Mouse (Mus musculus) spleen, postnatal 4 days (tissue): ENCODE data around the gene Rnf145.

Experiments used
- DNase-seq, 2 experiments: peaks; one replicate each; pipeline ENCODE4 v3.0.0; 2022; ENCODE audit warnings: low spot score in 2 of 2

The Rnf145 gene

DNA sequence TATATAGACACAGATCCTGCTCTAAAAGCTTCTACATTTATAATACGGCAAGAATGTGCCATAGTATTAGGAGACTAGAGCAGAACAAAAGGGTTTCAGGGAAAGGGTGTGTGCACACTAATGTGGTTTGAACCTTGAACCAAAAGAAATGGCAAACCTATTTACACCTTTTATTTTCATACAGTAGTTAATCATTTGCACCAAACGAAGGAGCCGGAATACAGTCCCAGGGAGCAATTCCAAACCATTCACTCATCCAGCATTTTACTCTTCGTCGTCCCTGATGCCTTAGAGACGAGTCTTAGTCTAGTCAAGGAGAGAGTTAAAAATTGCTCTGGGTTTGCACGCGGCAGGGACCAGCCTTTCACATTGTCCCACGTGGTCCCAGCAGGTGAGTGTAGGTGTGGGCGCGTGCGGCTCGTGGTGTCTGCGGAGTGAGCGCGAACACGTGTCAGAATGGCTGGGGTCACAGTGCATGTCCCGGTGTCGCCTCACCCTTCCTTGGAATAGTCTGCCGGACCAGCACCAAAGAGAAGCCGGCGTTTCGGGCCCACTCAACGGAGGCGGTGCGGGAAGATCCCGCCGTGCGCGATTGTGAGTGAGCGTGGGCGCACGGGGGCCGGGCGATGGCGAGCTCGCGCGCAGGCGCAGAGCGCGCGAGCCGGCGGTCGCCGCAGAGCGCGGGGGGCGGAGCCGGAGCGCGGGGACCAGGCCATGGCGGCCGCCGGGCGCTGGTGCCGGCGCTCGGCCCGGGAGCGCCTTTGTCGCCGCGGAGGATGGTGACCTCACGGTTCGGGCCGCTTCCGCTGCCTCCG, at the start of gene Rnf145:
Gene Rnf145 (plus strand): TSS at position 684 of the 815 bp plus-strand sequence.
- peak; percentile 74 to 88 for DNase-seq

DNA sequence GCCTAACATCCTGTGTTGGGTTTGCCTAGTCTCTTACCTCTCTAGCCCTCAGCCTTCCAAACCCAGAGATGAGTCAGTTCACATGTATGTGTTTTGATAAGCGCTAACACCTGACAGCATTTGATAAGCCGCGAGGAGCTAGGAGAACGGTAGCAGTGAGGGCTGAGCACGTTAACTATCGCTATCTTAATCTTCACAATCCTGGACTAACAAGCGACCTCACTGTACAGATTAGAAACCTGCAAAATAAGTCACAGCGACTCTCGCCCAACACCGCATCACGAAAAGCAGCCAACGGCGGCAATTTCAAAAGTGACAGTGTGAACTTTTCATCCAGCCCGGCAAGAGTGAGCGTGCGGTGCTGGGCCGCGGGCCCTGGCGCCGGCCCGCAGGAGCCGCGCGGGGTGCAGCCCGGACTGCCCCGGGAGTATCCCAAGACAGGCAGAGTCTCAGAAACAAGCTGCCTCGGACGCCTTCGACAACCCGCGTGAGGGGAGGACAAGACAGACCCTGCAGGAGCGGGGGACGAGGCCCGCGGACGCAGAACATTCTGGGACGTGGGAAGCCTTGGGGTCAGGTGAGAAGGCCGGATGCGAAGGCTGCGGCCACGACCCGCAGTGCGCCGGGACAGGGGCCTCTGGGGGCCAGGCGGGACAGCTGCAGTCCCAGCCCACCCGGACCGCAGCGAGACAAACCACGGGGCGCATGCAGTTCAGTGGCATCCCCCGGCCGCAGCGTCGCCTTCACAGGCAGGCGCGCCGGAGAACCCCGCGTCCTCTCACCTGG, 48.9 kb upstream of the Rnf145 start:
- DNase-seq, result peak in 1 of 2 experiments; percentile 65

DNA sequence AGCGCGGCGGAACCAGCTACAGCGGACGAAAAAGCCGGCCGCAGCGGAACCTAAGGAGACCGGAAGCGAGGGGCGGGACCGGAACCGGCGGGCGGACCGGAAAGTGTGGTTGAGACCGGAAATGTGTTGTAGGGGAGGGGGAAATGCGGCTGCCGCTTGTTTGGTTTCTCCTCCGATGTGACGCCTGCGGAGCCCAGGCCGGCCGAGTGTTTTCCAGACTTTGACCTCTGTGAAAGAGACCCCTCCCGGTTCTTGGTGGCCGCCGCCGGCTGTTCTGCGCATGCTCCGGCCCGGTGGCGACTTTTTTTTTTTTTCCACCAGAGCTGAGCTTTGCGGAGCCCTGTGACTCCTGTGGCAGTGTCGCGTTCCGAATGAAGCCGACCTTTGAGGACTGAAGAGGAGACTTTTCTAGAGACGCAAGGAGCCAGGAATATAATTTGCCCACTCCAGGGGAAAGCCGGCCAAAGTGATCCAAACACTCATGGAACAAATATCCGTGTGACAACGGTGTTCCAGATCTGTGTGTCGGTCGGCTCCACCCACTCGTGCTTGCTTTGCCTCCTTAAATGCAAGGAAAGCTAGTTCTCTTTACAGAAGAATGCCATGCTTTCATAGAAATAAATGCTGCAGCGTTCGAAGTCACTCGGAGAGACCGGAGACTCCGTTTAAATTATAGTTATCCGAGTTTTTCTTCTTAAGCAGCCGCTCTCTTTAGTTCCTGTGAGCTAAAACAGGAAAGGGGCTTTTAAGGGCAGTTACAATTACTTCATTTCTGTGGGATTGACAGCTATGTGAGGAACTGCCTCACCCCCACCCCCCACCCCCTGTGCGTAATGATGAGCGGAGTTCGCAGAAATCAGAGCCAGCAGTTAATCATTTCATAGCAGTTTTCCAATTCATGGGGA, 48.1 kb upstream of the Rnf145 start, which contains the start of gene Ublcp1:
Gene Ublcp1 (minus strand): TSS at position 67 of the 905 bp plus-strand sequence.
- DNase-seq, result peak; percentile 94 to 97

DNA sequence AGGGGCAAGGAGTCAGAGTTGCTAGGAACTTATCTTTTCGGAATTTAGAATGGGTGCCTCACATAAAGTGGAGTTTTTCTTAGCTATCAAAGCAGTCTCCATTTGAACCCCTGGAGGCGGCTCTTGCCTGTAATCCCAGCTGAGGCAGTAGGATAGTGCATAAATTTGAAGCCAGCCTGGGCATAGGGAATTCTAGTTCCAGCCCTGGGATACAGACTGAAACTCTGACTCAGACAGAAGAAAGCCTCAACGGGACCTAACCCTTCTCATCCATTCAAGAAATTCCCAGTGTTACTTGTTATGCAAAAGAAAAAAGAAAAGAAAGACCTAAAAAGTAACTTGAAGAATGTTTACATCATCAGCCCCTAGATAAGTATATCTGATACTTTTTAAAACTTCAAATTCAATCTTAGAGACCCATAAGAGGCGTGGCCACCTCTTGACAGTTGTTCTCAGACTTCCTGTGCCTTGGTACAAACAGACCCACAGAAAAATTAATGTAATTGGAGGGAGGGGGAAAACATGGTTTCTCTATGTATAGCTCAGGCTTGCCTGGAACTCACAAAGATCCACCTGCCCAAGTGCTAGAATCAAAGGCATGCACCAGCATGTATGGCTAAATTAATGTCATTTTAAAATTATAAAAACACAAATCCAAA, 47.3 kb upstream of the Rnf145 start:
- no peak for DNase-seq

DNA sequence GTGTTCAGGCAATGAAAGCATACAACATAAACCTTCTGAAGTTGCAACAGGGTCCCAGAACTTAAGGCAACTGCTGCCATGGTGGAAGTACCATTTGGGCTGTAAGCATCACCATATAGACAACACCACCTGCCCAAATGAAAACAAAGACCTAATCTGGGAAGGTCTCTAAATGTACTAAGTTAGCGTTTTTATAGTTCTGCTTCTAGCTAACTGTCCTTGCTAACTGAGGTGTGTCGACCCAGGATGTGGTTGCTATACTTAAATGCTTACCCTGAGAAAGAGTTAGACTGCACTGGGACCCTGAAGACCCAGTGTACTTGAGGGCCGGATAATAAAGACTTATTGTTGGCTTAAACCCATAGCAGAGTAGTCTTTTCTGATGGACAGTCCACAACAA, 43.3 kb upstream of the Rnf145 start:
- DNase-seq, result no peak

DNA sequence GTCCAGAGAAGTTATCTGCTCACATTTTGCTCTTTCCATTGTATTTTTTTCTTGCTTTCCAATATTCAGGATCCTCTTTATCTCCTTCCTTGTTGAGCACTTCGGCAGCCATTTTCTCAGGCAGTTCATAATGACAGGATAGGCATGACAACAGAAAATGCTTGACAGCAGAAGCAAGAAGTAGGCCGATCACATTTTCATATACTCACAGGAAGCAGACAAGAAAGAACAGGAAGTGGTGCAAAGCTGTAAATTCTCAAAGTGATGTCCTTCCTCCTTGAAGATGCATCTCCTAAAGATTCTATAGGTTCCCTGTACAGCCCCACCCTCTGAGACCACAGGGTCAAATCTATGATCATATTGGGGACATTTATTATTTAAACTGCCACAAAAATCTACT, 42.3 kb upstream of the Rnf145 start:
- no peak for DNase-seq

DNA sequence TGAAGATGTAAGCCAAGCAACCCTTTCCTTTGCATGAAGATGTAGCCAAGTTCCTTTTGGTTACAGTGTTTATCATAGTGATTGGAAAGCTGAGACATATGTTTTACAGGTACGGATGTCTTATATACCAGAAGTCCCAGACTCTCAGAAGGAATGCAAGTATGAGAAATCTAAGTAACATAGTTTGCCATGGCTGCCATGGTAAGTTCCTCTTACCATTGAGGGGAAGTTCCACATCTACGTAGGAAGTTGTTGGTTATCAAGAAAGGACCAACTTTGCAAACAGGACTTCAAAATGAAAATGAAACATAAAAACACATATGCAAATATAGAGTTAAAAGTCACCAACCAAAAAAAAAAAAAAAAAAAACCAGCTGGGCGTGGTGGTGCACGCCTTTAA, 40.4 kb upstream of the Rnf145 start:
- no peak for DNase-seq

DNA sequence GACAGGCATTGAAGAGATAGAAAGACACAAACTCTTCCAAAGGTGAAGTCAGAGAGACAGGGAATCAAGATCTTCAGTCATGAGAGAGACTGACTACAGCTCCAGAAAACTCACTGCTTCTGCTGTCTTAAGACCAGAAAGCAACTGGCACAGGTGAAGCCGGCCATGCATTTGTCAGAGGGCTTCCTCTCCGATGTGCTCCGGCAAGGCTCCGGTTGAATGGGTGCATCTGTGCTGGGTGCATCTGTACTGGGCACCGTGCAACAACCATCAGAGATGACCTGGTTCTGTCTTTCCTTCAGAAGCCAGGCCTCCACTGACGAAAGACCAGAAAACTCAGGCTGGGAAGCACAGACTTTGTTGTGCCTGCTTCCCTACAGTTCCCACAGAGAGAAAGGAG, 38.5 kb upstream of the Rnf145 start:
- DNase-seq, result no peak

DNA sequence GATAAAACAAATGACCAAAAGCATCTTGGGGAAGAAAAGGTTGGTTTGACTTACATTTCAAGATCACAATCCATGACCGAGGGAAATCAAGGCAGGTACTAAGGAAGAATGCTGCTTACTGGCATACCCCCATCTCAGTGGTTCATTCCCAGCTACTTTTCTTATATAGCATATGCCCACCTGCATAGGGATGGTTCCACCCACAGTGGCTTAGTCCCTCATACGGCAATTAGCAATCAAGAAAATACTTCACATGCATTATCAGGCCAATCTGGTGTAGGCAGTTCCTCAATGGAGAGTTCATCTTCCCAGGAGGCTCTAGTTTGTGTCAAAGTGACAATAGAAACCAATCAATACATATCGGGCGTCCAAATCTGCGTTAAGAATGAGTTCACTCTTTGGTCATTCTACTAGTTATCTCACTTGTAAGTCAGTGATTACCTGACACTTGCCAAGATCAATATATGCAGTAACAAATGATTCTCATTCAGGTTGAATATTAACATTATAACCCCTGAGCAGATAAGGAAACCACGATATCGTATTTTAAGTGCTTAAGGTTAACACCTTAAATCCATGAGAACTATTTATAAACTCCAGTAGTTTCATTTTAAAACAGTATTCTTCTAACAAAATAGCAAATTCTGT, 33.6 kb upstream of the Rnf145 start:
- no peak for DNase-seq

DNA sequence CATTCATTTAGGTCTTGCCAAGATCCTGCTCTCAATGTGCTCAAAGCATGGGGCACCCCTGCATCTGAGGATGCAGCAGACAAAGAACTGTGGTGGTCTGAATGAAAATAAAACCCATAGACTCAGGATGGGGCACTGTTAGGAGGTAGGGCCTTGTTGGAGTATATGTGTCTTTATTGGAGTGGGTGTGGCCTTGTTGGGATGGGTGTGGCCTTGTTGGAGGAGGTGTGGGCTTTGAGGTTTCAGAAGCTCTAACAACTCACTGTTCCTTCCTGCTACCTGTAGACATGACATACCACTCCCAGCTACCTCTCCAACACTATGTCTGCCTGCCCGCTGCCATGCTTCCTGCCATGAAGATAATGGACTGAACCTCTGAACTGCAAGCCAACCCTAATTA, 29.6 kb upstream of the Rnf145 start:
- DNase-seq, result no peak

DNA sequence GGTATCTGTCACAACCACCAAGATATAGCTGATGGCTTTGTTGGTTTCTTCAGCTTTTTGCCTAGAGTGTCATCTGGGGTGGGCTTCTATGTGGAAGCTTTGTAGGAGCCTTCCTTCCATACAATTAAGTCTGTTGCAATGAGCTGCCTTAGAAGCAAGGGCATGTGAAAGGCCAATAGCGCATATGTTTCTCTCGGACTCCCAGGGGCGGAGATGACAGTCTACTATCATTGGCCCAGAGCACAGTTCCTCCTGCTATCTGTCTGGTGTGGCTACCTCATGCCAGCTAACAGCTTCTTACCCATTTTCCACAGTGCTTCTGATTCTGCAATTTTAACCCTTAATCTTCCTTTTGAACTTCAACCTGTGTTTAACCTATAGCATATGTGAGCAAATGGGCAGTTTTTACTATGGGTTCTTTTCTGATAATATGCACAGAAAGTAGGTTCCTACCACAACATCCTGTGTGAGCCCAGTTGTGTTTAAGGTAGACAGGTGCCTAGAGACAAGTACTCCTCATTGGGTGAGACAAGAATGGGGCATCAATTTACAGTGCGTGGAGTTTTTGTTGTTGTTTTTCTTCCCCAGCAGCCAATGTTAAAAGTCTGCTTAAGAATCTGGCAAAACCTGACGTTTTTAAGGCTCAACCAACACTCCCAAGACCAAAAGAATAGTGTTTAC, 24.0 kb upstream of the Rnf145 start:
- DNase-seq, result no peak

DNA sequence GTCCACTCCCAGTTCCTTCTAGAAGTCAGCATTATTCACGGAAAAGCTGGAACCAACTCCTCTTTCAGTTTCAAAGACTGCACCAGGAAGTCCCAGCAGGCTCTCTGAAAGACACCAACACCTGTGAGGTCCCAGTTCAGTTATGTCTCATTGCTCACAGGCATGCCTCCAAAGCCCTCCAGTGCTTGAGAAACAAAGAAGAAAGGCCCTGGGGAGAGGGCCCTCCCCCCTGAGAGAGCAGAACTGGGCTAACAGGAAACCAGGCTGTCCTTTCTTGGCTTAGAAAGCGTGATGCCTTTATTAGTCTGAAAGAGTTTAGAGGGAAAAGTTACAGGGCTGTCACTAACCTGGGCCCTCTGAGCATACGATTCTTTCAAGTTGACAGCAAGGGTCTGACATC, 22.5 kb upstream of the Rnf145 start:
- peak in 1 of 2 experiments; percentile 55 for DNase-seq

DNA sequence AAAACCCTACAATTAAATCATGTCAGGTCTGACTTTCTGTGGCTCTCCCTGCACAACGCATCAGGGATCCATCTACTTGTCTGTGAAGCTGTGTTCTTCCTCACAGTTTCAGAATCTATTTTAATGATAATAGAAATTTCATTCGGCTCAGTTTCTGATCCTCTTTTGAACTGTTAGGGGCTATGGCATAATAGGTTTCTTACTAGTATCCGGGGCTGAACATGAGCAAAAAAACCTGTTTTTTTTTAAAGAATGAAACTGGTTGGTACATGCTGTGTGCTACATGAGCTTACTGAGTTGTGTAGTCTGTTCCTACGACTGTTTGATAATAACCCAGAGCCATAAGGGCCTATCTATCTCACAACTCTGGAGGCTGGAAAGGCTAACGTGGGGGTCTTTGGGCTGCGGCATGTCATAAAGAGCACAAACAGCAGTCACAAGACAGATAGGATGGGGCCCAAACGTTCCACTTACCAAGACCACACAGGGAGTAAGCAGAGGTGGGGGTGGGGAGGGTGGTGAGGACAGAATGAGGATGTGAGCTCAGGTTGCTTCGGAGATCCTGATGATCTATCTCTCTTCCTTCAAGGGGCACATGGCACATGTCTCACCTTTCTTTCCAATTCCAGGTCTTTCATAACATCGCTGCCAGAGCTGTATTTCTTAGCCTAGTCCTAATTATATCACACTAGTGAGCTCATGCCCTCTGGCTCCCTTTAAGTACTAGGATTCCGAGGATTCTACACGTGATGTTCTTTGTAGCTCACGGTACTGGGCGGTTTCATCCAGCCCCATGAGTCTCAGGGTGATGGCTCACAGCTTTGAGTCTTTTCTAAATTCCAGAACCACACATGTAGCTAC, 20.1 kb upstream of the Rnf145 start:
- no peak for DNase-seq

DNA sequence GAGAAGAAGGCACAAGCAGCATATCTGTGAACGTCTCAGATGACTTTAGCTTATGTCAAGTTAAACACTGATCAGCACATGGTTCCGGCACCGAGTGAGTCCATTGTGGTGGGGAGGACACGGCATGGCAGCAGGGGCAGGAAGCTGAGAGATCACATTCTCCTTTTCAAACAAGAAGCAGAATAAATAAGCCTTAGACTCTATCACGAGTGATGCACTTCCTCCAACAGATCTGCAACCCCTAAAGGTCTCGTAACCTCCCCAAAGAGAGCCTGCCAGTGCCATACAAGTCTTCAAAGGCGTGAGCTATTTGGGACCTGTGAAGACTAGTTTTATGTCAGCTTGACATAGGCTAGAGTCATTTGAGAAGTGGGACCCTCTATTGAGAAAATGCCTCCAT, 17.8 kb upstream of the Rnf145 start:
- no peak for DNase-seq

DNA sequence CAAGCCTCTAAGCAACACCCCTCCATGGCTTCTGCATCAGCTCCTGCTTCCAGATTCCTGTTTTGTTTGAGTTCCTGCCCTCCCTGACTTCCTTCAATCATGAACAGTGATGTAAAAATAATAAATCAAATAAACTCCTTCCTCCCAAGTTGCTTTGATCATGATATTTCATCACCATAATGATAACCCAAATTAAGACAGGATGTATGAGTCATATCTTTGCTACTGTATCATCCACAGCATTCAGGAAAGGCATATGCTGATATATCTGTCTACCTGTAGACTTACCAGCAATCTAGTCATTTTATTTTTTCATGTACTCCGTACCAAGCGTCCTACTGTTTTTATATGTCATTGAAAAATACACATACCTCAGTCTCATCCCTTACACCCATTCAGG, 17.3 kb upstream of the Rnf145 start:
- no peak for DNase-seq

DNA sequence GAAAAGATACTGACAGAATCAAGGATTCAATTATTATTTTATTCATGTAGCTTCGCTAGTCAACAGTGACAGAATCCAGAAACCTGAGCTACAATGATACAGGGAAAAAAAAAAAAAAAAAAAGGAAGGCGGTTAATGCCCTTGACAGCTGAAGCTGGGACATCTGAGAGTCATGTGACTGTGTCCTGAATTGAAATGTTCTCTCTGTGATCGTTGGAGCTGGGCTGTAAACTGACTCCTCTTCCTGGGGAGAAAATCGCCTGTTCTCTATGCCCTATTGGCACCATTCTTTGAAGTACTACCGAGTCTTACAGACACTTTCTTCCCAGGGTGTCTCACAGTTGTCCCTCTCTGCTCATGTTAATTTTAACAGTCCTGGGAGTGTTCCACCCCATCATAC, 15.8 kb upstream of the Rnf145 start:
- no peak for DNase-seq

DNA sequence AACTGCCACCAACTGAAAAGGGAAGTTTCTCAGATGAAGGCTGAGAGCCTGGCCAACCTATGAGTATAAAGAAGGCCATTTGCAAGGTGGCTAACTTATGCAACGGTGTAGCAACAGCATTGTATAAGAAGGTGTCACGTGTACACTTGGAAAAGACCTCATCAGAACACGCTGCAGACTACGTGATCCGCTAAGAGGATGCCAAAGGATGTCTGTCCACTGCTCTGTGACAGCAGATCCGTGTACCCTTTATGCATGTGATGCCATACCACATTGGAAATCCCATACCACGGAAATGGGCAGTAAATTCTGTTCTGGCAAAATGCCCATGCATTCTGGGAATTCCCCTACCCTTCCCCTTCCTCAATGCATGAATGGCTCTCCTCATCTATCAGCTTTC, 14.6 kb upstream of the Rnf145 start:
- no peak for DNase-seq

DNA sequence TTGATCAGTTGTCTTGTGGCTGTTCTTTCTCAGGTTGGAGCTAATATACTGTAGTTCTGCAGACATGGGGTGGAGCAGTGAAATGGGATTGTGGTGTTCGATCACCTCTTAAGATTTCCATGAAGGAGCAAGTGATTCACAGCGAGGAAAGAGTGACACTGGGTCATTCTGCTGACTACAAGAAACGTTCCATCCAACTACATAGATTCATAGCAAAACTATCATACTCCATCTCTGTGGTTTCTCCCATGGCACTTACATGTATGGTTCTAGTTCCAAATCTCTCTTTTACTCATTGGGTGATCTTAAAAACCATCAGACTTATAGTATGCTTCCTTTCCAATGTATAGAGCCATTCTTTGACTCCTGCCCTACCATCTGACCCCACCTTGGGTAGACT, 14.0 kb upstream of the Rnf145 start:
- DNase-seq, result no peak

DNA sequence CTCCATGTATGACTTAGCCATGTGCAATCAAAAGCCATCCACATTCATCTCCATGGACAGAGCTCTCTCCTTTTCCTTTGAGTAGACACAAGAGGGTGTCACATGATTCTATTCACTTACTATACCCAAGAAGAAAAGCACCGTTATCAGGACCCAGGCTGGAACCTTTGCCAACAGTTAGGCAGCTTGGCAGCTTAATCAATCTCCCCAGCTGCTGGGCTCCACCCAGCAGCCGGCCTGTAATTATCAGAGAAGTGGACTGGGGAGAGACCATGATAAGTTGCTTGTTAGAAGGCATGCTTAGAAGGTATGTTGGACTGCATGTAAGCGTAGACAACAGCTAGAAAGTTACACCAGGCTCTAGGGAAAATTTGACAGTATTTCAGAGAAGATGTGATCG, 9.9 kb upstream of the Rnf145 start:
- peak; percentile 76 to 80 for DNase-seq
